Mouse (Mus musculus) stomach, postnatal 0 days (tissue): ENCODE data around the gene Smok3b.
A peak's percentile ranks its signal among the peaks of the same experiment; 100 is the strongest.

Experiments used
- CTCF ChIP-seq: IDR thresholded peaks from 2 replicates; pipeline ENCODE4 v1.5.1; 2016; ENCODE audit warnings: antibody characterized with exemption, low read depth, mild to moderate bottlenecking, moderate library complexity
- EP300 ChIP-seq: optimal IDR thresholded peaks from 2 replicates; pipeline ENCODE3; 2016; ENCODE audit warnings: antibody characterized with exemption

DNA sequence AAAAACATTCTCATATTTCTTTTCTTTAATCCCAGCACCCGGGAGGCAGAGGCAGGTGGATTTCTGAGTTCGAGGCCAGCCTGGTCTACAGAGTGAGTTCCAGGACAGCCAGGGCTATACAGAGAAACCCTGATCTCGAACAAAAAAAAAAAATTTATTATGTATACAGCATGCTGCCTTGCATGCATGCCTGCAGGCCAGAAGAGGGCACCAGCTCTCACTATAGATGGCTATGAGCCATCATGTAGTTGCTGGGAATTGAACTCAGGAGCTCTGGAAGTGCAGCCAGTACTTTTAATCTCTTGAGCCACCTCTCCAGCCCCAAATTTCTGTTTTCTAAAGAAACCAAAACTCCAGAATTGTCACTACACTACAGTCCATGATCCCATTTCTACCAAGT, 69.0 kb downstream of the Smok3b start:
- TF ChIP-seq CTCF (peak; percentile 69), EP300 (no peak)
